ENCODE assay signal across 18 mouse cellular contexts in genomic region chr6:48589194-48589750, GRCm38 (mm10). TPM values are rescaled to one million over a fixed set of nuclear protein-coding genes. Genes with fewer than 3 reads are reported as not detected.
DNase-seq lines count a peak whose midpoint lies in the region; ATAC-seq and TF ChIP-seq lines count a peak whose summit lies in the region.
"Had no signal": no experiment of that assay in that cellular context is flagged by ENCODE, and none has a peak within 500 bp of the region (broad histone marks: within the 10 kb centered on the region; RNA-seq: fewer than 3 reads in every experiment).

Gm45021 (plus strand) TSS chr6:48589610.

- H3K36me3 ChIP-seq in heart, postnatal 0 days (replicated peaks; ENCODE audit: control insufficient read depth, insufficient read depth, low read length), result no peaks in the 10 kb centered on the region
- H3K36me3 ChIP-seq in megakaryocyte, embryonic 14.5 days (replicated peaks; ENCODE audit: low read length), result peaks cover 19% of the 10 kb centered on the region
- H3K36me3 ChIP-seq in stomach, embryonic 14.5 days (ENCODE audit: control insufficient read depth, insufficient read depth, low read length), result no peaks in the 10 kb centered on the region
- H3K36me3 ChIP-seq: forebrain, embryonic 12.5 days; midbrain, embryonic 15.5 days; neural tube, embryonic 15.5 days had no signal

- 11% methylated on average over 6 of the region's 6 CpGs for WGBS in heart, postnatal 0 days
- 39% methylated on average over 6 of the region's 6 CpGs for WGBS in stomach, embryonic 14.5 days

- H3K4me1 ChIP-seq in heart, postnatal 0 days (ENCODE audit: control insufficient read depth, insufficient read depth), result peaks cover 17% of the 10 kb centered on the region
- H3K4me1 ChIP-seq in megakaryocyte, embryonic 14.5 days, result peaks cover 78% of the 10 kb centered on the region
- no peaks in the 10 kb centered on the region for H3K4me1 ChIP-seq in stomach, embryonic 14.5 days (ENCODE audit: control insufficient read depth, insufficient read depth, low read length)

- peak; percentile 73 for DNase-seq in heart, postnatal 0 days (ENCODE audit: low spot score)
- no peak for DNase-seq in heart, postnatal 4 days
- DNase-seq in spleen, postnatal 4 days (ENCODE audit: low spot score in 2 of 2), result no peak
- DNase-seq: adrenal gland, adult 2 months; cerebellum, adult 9-10 months; gastrocnemius, postnatal 10 days; kidney, adult 9 months; right cerebral cortex, adult 18-20 months had no signal

- no peaks in the 10 kb centered on the region for H3K9me3 ChIP-seq in heart, postnatal 0 days (replicated peaks; ENCODE audit: control insufficient read depth, low read length)
- peaks cover 11% of the 10 kb centered on the region for H3K9me3 ChIP-seq in megakaryocyte, embryonic 14.5 days
- no peaks in the 10 kb centered on the region for H3K9me3 ChIP-seq in stomach, embryonic 14.5 days (ENCODE audit: control insufficient read depth, low read depth, low read length)
- H3K9me3 ChIP-seq: forebrain, embryonic 12.5 days; midbrain, embryonic 15.5 days; neural tube, embryonic 15.5 days had no signal

- no peak for TF ChIP-seq CTCF in heart, postnatal 0 days (IDR thresholded peaks at IDR 0.05; ENCODE audit: low read depth)

- no peak within 1 kb of the TSS; the same call in 1 of the 2 replicates for H3K9ac ChIP-seq in heart, postnatal 0 days (replicated peaks; ENCODE audit: low read depth, low read length)
- no peak within 1 kb of the TSS for H3K9ac ChIP-seq in stomach, embryonic 14.5 days (replicated peaks; ENCODE audit: low read depth, low read length)
- H3K9ac ChIP-seq: forebrain, embryonic 12.5 days; hindbrain, embryonic 14.5 days; midbrain, embryonic 15.5 days; neural tube, embryonic 15.5 days had no signal

- TF ChIP-seq EP300 in heart, postnatal 0 days (IDR thresholded peaks at IDR 0.05; ENCODE audit: low read depth), result no peak

- ATAC-seq in heart, postnatal 0 days (ENCODE audit: insufficient read depth, low read depth), result no peak
- ATAC-seq in megakaryocyte, adult 5-6 weeks (ENCODE audit: poor library complexity, severe bottlenecking), result no peak
- ATAC-seq in granulocyte monocyte progenitor cell, adult 5-6 weeks (replicated peaks; ENCODE audit: poor library complexity, severe bottlenecking), result 0 out of 2 replicates have a peak, but pooled peaks have one; percentile 5
- ATAC-seq in stomach, embryonic 14.5 days (ENCODE audit: insufficient number of reproducible peaks, insufficient read depth, low FRiP score, low read depth), result no peak
- ATAC-seq: lung, postnatal 0 days; midbrain, embryonic 15.5 days had no signal

- no peaks in the 10 kb centered on the region for H3K27me3 ChIP-seq in heart, postnatal 0 days (ENCODE audit: control insufficient read depth, insufficient read depth, low read length)
- no peaks in the 10 kb centered on the region for H3K27me3 ChIP-seq in megakaryocyte, embryonic 14.5 days (replicated peaks)
- no peaks in the 10 kb centered on the region for H3K27me3 ChIP-seq in stomach, embryonic 14.5 days (ENCODE audit: control insufficient read depth, insufficient read depth, low read length)
- H3K27me3 ChIP-seq: forebrain, embryonic 12.5 days; midbrain, embryonic 15.5 days; neural tube, embryonic 15.5 days had no signal

- no peak within 1 kb of the TSS for H3K4me3 ChIP-seq in heart, postnatal 0 days (ENCODE audit: low read depth, low read length)
- H3K4me3 ChIP-seq in megakaryocyte, embryonic 14.5 days (replicated peaks), result peak within 1 kb of the TSS; percentile 90
- H3K4me3 ChIP-seq in stomach, embryonic 14.5 days (ENCODE audit: low read depth, low read length), result no peak within 1 kb of the TSS
- H3K4me3 ChIP-seq: forebrain, embryonic 12.5 days; midbrain, embryonic 15.5 days; neural tube, embryonic 15.5 days had no signal

- peak within 1 kb of the TSS; percentile 80 for H3K27ac ChIP-seq in heart, postnatal 0 days (ENCODE audit: low read depth)
- peak within 1 kb of the TSS; percentile 44; the same call in 1 of the 2 replicates for H3K27ac ChIP-seq in stomach, embryonic 14.5 days (ENCODE audit: low read length)
- H3K27ac ChIP-seq: forebrain, embryonic 12.5 days; hindbrain, embryonic 14.5 days; midbrain, embryonic 15.5 days; neural tube, embryonic 15.5 days had no signal

- H3K4me2 ChIP-seq in heart, postnatal 0 days (ENCODE audit: low read depth, low read length), result no peak within 1 kb of the TSS
- H3K4me2 ChIP-seq in stomach, embryonic 14.5 days (replicated peaks; ENCODE audit: low read depth, low read length), result no peak within 1 kb of the TSS
- H3K4me2 ChIP-seq: forebrain, embryonic 12.5 days; hindbrain, embryonic 14.5 days; midbrain, embryonic 15.5 days; neural tube, embryonic 15.5 days had no signal

RNA-seq across cellular contexts. Expression of gene Gm45021, which starts in this region (rescaled TPM):
- not detected in 2 replicates for total RNA-seq in heart, postnatal 0 days (2014; rRNA removed; ENCODE audit: low replicate concordance)
- not detected in 2 replicates for polyA plus RNA-seq in heart, postnatal 0 days (2015; fragmentation: Nextera tagmentation; extraction: Ambion mirVana)
- not detected for total RNA-seq in heart, postnatal 4 days (2021)
- polyA plus RNA-seq in megakaryocyte, embryonic 14.5 days (2012; ENCODE audit: insufficient read depth, low replicate concordance), result not detected in 2 replicates
- total RNA-seq in megakaryocyte, adult 5-6 weeks (2015), result not detected in 2 replicates
- not detected in 2 replicates for total RNA-seq in megakaryocyte, adult 5-6 weeks (2017)
- total RNA-seq in granulocyte monocyte progenitor cell, adult 5-6 weeks (2014; fragmentation: Nextera tagmentation), result not detected in 2 replicates
- total RNA-seq in granulocyte monocyte progenitor cell, adult 5-6 weeks (2017), result not detected in 2 replicates
- polyA plus RNA-seq in stomach, embryonic 14.5 days (2014; fragmentation: Nextera tagmentation; extraction: Ambion mirVana), result not detected in 2 replicates
- total RNA-seq: adrenal gland, adult 2 months; gastrocnemius, postnatal 10 days; layer of hippocampus, postnatal 14 days had no signal
- polyA plus RNA-seq: adrenal gland, adult 2 months; forebrain, embryonic 12.5 days; hindbrain, embryonic 14.5 days; lung, postnatal 0 days; midbrain, embryonic 15.5 days; neural tube, embryonic 15.5 days had no signal

Comparison
In these comparisons a context has a peak if more than half of its experiments do, and no peak if none do; other contexts are left out.
1. Peak in DNase-seq and H3K27ac ChIP-seq in heart, postnatal 0 days; RNA of the gene not detected or under 1 TPM.
2. Peak in ATAC-seq in granulocyte monocyte progenitor cell, adult 5-6 weeks; RNA of the gene not detected or under 1 TPM.